Mouse (Mus musculus) kidney, adult 11 months (tissue): ENCODE data around the gene Il4ra.
A peak's percentile ranks its signal among the peaks of the same experiment; 100 is the strongest.

Source experiments
- DNase-seq: peaks from one replicate; pipeline ENCODE4 v3.0.0; 2022

Il4ra gene

DNA sequence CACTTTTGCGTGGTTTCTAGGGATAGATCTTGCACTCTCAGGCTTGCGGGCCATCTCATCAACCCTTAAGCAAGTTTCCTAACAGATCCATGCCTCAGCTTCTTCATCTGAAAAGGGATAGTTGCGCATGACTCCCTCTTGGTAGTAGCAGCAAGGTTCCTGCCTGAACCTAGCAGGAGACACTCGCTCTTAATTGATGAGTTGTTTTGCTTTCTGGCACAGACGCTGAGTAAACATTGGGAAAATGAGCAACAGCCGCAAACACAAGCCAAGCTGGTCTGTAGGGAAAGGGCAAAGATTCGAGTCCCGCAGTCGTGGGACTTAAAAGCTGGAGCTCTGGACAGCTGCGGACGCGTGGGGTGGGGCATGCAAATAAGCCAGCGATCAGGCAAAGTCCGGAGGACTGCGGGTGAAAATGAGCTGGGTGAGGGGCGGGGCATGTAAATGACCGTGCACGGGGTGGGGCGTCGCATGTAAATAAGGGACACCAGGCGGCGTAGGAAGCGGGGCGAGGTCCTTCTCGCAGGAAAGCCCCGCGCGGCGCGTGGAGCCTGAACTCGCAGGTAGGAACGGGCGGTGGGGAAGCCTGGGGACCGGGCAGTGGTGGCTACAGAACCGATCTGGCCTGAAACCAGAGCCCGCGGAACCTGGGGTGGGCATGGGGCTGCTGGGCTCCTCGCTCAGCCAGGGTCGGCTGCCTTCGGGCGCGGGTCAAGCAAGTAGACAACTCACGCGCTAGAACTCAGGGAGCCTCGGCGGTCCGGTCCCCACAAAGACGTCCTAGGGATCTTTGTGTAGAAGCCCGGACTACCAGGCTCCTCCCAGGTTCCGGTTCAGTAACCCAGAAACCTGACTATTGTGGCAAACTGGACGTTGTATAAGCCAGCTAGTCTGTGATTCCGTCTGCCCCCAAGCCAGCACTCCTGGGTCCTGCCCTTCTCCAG lies at the start of gene Il4ra:
TSS of gene Il4ra (plus strand) at position 355 of the 944 bp plus-strand sequence.
- peak; percentile 94 for DNase-seq

DNA sequence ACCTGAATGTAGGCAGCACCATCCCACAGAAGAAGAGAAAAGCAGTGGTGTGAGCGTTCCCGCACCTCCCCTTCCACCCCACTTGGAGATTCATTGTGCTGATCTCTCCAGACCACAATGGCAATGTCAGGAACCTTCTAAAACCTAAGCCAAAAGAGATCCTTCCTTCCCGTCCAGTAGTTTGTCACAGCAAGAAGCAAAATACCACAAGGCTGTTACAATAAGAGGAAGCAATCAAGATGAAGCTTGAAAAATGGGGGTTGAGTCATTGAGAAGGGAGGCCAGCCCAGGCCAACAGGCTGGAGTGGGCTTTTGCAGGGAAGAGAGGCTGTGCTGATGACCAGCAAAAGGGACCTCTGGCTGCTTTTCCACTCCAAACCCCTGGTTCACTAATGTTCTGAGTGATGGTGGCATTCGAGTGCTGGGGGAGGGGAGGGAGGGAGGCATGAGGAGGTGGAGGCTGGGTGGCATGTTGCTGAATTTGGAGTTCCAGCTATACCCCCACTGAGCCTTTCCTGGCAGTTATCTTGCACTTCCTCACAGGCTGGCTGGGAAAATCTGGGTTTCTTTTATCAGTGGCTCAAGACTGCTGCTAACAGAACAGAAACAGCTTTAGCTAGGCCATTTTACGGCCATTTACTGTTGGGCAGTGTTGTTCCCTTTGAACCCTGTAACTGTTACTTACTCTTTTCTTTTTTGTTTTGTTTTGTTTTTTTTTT lies 48.4 kb upstream of the Il4ra start:
- no peak for DNase-seq

DNA sequence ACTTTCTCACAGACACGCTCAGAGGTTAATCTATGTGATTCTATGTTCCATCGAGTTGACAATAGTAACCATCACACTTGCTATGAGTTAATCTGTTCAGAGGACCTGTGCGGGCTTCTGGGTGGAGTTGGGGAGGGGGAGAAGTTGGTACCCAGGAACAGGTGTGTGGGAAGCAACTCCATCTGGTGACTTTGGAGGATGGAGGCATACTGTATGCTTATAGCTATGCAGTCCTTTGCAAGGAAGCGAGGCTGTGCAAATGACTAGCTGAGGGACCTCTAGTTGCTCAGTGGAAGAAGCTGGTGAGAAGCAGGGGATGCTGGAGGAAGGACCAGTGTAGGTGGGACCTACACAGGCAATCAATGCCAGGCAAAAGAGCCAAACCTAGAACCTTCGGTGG lies 47.3 kb upstream of the Il4ra start:
- no peak for DNase-seq

DNA sequence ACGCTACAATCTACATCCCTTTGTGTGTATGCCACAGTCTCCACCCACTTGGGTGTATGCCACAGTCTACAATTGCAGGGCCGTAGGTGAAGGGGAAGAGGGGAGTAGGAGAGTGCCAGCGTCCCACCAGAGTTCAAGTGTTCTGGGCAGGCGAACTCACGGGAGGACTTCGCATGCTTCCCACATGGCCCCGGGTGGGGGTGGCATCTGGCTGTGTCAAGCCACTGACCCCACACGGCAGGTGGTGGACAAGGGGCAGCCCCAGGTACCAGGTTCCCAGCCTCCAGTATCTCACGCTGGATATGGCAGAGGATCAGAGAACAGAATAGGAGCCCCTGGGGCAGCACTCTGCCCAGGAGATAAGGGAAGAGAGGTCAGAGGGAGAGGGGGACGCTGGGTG lies 46.4 kb upstream of the Il4ra start:
- DNase-seq = no peak

DNA sequence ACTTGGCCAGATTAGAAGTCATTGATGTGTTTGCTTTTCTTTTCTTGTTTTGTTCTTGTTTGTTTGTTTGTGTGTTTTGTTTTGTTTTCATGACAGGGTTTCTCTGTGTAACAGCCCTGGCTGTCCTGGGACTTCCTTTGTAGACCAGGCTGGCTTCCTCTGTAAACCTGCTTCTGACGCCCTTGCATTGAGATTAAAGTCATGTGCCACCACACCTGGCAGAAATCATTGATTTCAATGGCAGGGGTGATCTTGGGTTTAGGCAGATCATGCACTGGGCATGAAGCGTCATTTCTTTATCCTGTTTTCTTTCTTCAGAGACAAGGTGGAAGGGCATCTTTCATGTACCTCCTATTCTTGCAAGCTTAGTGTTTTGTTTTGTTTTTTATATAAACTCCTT lies 44.6 kb upstream of the Il4ra start:
- no peak for DNase-seq

DNA sequence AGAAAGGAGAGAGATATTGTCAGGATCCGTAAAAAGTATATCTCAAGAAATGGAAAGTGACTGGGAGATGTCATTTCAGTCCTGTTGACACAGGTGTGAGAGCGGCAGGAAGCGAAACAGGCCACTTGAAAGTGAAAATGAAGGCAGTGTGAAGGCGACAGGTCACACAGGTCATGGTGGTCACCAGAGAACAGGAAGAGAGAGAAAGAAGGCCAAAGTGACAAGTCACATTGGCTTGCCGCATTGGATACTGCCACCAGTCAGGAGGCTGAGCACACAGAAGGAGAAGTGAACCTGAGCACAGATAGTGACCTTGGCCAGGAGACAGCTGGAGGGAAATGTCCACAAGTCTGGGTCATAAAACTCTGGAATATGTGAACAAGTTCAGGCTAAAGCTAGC lies 40.5 kb upstream of the Il4ra start:
- DNase-seq = no peak

DNA sequence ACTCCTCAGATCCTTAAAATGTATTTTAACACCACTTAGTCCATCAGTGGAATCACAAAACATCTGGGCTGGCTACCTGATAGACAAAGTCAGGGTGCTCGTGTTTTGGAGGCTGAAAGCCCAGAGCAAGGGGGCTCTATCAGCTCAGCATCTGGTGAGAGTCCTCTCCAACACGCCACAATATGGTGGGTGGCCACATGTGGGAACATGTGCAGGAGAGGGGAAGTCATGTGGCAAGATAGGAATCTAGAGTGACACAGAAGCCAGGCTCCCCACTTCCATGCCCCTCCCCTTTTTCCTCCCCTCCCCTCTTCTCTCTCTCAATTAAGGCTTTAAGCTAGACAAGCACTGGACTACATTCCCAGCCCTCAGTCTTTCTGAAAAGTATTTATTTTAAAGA lies 40.1 kb upstream of the Il4ra start:
- DNase-seq = no peak

DNA sequence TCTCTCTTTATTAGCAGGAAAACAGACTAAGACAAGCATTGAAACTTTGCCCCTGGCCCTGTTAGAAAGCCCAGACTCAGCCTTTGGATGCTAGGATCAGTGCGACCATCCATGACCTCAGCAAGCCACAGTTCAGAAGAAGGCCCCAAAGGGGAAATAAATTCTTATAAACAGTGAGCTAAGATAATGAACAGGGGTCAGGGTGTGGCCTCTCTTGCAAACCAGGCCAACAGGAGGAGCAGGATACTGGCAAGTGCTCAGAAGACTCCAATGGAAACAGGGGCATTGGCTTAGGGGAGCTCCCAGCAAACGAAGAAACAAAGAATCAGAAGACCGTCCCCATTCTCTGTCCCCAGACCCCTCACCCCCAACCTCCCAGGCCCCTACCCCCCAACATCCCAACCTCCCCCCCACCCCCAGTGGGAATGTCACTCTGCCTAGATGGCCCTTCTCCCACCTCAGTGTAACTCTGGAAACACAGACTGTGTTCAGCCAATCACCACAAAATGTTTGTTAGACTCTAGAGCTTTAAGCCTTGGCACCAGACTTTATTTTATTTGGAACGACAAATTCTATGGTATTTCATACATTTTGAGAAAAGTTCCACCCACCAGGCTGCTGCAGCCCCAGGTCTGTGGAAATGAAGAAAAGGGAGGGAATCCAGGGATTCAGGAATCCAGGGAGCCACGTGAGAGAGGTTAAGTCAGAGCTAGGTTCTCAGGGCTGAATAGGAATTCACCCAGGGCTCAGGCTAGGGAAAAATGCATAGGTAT lies 36.7 kb upstream of the Il4ra start:
- no peak for DNase-seq

DNA sequence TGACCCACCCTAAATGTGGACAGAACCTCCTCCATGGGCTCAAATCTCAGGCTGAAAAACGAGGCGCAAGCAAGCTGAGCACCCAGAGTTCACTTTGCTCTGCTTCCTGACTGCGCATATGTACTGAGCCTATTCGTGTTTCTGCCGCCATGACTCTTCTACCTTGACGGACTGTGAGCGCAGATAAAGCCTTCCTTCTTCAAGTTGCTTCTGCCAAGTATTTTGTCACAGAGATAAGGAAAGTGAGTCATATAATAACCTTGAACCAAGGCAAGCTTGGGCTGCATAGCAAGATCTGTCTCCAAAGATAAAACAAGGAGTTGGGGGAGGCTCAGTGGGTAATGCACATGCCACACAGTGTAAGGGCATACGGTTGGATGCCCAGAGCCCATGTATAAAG lies 35.2 kb upstream of the Il4ra start:
- no peak for DNase-seq

DNA sequence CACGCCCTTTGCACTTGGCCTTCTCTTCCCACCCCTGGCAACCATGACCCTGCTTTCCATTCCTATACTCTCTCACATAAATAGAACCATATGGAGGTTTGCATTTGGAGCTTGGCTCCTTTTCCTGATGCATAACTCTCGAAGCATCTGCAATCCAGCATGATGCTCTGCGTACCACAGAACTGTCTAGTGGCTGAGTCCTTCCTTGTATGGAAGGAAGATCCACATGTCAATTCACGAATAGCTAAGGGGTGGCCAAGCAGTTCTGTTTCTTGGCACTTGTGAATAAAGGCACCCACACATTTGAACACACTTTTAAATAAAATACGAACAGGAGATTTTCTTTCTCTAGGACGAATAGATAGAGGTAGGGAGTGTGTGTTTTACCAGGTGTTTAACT lies 34.5 kb upstream of the Il4ra start:
- DNase-seq = no peak

DNA sequence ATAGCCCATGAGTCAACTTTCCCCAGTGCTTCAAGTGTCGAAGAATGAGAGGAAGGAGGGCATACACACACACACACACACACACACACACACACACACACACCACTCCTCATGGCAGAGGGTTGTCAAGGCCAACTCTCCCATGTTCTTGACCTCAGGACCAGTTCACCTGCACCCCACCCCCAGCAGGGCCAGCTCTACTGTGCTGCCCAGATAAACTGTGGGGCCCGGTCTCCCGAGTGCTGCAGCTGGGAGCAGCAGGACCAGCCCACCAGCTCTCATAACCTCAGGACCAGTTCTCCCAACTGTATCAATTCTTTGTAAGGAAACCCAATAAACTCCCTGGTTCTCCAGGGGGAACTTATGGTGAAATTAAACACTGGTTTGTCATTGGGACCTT lies 32.2 kb upstream of the Il4ra start:
- DNase-seq = no peak

DNA sequence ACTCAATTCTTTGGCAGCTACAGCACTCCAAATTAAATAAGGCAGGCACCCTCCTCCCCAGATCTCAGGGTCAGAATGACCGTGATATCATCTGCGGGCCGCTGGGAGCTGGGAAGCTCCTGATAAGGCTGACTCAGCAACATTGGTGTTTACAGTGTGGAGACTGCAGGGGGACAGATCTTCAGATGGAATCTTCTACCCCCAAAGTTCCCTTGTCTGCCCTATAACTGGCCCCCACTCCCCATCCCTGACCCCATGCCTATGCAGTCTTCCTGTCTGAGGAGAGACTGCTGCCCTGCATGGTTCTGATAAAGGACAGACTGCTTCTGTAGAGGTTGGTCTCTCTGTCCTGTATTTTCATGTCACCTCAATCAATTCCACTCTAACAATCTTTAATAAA lies 28.9 kb upstream of the Il4ra start:
- DNase-seq = no peak

DNA sequence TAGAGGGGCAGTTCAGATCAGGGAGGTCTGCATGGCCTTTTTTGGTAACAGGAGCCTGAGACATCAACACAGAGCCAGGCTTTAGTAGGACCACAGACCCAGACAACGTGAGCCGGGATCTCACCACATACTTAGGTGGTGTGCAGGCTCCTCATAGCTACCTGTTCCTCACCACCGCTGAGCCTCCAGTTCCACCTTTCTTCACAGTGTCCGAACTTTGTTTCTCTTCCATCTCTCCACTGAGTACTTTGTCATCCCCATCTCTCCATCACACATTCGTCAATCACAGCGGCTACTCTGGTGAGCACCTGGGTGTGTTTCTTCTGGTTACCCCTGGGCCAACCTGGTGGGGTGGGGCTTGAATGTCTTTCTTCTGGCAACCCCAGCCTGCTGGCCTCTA lies 24.7 kb upstream of the Il4ra start:
- no peak for DNase-seq

DNA sequence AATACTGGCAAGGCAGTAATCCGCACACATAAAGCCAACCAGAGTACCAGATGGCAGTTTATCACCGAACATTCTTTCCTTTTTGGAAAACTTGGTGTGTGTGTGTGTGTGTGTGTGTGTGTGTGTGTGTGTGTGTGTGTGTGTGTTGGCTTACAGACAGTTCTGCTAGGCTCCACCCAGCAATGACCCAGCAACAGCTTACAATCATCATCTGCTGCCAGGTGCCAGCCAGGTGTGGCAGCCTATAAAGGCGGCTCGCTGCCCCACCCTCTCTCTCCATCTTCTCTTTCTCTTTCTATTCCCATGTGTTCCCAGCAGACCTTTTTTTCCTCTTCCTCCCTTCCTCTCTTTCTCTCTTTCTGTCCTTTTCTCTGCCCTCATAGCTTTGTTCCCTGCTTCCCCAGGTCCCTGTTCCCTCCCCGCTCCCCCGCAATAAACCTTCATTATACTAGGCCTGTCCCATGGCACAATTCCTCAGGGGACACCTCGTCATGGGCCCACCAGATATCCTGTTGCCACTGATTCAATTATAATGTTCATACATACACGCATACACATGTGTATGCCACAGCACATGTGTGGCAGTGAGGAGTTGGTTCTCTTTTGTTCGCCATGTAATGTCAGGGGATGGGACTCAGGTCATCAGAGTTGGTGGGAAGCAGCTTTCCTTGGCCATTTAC lies 23.9 kb upstream of the Il4ra start:
- no peak for DNase-seq

DNA sequence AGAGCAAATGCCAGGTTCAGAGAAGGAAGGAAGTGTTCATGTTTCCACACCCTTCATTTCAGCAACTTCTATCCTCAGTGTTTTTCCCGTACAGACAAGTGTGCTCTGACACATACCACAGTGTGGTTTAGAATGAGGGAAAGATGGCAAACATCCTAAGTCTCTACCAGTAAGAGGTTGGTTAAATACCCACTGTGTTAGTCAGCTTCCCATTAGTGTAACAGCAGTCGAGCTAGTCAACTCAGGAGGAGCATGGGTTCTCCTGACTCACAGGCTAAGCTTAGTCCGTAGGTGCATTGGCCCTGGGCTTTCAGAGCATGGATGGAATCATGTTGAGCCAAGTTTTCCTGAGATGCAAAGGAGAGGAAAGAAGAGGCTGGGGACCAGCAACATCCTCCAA lies 12.6 kb upstream of the Il4ra start:
- DNase-seq = no peak

DNA sequence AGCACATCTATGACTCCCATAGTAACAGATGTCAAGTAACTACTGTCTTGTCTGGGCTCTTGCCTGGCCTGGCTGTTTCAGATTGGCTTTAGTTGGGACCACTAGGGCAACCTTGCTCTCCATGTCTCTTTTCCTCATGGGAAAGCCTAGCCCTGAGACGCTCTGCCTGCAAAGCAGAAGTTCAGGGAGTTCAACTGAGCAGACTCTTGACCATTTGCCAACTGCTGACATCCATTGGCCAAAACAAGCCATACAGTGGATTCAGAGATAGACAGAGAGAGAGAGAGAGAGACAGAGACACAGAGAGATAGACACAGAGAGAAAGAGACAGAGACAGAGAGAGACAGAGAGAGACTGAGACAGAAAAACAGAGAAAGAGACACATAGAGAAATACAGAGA lies 10.9 kb upstream of the Il4ra start:
- DNase-seq = no peak

DNA sequence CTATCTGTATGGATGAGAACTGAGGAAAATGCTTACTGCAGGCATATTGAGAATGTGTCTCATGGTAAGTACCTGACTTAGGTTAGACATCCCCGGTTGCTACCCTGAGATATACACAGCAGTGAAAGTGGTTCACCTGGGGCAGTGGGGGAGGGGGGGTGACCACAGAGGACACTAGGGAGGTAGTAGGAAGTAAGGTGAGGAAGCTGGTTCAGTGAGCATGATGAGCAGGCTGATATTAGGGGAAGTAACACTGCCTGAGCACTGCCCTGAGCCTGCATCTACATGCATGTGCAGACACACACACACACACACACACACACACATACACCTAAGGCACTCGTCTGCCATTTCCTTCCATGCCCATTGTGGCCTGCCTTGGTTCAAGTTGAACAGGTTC lies 10.1 kb upstream of the Il4ra start:
- DNase-seq = no peak

DNA sequence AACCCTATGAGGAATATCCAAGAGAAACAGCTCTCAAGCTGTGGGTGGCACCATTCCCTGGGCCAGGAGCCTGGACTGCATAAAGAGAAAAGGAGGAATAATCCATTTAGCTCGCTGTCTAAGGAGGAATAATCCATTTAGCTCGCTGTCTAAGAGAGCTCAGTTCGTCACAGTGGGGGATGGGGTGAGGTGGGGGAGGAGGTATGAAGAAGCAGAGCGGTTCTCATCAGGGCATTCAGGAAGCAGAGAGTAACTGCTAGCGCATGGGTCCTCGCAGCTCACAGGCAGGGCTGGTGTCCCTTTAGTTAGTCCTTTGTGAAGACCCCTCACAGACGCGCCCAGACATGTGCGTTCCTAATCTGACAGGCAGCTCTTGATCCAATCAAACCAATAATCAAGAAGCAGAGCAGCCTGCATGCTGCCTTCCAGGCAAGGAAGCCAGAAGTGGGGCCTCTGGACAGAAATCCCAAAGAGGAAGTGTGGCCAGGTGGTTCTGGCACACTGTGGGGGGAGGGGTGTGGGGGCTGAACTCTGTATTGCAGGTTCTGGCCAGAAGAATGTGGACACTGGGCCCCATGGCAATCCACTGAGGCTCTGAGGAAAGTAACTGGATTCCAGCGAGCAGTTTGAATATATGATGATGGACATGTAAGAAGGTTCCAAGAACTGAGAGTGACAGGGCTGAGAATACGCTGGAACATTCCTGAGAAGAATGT lies 9.4 kb upstream of the Il4ra start:
- no peak for DNase-seq

DNA sequence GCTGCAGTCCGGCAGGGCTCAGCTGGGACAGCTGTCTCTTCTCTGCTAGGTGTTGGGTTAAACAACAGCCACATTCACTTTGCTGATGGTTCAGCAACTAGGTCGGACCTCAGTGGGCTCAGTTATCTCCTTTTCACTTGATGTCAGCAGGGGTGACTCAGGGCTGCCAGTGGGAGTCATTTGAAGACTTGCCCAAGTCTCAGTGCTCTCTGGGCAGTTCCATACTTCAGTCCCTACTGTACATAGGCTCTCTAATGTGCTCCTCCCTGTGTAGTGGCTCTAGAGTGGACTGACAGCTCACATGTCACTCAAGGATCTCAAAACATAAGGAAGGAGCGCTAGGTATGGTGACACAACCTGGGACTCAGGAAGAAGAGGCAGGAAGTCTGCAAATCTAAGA lies 8.4 kb upstream of the Il4ra start:
- DNase-seq = no peak

DNA sequence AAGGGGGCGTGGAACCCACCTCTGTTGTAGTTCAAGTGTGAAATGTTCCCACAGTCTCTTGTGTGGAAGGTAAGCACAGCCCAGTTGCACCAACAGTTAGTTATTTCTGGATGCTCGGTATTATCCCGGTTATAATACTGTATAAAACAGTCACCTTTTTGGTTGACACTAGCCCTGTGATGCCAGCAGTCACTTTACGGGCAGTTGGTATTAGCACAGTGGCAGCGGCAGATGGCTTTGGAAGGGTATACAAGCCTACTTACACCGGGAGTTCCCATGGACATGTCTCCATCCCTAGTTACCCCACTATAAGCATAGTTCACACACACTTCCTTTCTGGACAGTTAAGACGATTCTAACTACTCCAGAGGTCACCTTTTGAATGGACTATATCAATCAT lies 6.6 kb upstream of the Il4ra start:
- DNase-seq = no peak

DNA sequence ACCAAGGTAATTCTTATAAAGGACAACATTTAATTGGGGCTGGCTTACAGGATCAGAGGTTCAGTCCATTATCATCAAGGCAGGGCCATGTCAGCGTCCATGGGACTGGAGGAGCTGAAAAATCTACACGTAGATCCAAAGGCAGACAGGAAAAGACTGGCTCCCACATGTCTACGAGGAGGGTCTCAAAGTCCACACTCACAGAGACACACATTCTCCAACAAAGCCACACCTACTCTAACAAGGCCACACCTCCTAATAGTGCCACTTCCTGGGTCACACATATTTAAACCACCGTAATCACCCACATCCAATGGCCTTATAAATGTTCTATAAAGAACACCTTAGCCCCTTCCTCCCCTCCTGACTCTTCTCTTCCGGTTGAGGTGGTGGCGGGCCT lies 5.2 kb upstream of the Il4ra start:
- no peak for DNase-seq

DNA sequence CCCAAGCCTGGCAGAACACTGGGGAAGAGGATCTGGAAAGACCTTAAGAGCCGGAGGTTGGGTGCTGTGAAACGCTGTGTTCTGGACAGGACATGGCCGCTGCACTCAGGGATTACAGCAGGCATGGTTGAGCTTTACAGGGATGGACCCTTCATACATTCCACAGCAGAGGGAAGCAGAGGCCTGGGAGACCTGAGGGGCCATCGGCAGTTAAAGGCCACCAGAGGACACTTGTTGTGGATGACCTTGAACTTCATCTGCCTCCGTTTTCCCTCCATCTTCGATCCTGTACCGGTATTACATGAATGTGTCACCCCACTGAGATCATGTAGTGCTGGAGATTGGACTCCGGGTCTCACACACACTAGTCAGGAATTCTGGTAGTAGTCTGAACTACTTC lies 2.0 kb upstream of the Il4ra start:
- DNase-seq = no peak
